Mouse (Mus musculus) heart, embryonic 10.5 days (tissue): ENCODE results near the gene Skap1. TPM values are rescaled to one million over a fixed set of nuclear protein-coding genes. Genes with fewer than 3 reads are reported as not detected.

Source experiments
- DNase-seq: peaks from one replicate; pipeline ENCODE4 v3.0.0-alpha.2; 2017; ENCODE audit warnings: low spot score
- H3K27ac ChIP-seq: fragments of 300-500 bp; sonication (generic); 2 replicates; pipeline ENCODE4 v1.5.1; 2016; ENCODE audit warnings: mild to moderate bottlenecking
- H3K27me3 ChIP-seq: fragments of 300-500 bp; sonication (generic); 2 replicates; pipeline ENCODE4 v1.6.1; 2016; ENCODE audit warnings: mild to moderate bottlenecking; ENCODE audit not compliant: poor library complexity, insufficient read depth, severe bottlenecking
- H3K36me3 ChIP-seq: fragments of 300-500 bp; sonication (generic); 2 replicates; pipeline ENCODE4 v1.6.1; 2016; ENCODE audit warnings: mild to moderate bottlenecking, moderate library complexity
- H3K4me1 ChIP-seq: fragments of 300-500 bp; sonication (generic); 2 replicates; pipeline ENCODE4 v1.6.1; 2016; ENCODE audit warnings: mild to moderate bottlenecking
- H3K4me3 ChIP-seq: fragments of 300-500 bp; sonication (generic); 2 replicates; pipeline ENCODE4 v1.5.1; 2016; ENCODE audit warnings: mild to moderate bottlenecking, moderate library complexity
- H3K9me3 ChIP-seq: fragments of 300-500 bp; sonication (generic); 2 replicates; pipeline ENCODE4 v1.6.1; 2016; ENCODE audit warnings: mild to moderate bottlenecking, moderate library complexity
- WGBS: fragments of 180-500 bp; shearing (Covaris S2); methylation state at CpG from one replicate; pipeline ENCODE4 v1.1.7; 2016; 5-methylcytosine and 5-hydroxymethylcytosine counted together
- polyA plus RNA-seq: library from polyadenylated mRNA; unstranded; fragments of >200 nt; fragmentation: Nextera tagmentation; extraction: Ambion mirVana; gene quantifications from 2 replicates; pipeline ENCODE4 v1.2.1, GENCODE M21; 2016

Gene Skap1
- polyA plus RNA-seq, 1 experiment from 2014 or later: 0.69 TPM

DNA sequence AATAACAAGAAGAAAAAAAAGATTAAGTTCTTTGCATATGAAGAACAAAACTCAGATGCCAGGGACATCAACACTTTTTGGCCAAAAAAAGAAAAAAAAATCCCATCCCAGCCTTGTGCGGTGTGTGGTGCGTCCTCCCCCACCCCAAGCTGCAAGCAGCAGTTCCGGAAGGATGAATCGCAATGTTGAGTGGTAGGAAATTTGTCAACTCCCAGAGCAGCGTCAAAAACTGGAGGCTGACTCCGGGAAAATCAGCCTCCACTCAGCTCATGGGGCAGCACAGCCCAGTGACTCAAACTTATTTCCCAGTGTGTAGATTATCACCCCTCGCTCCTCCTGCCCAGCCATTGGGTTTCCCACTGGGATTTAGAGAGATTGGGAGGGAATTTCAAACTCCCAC lies 297.6 kb downstream of the Skap1 start:
- no peaks in the 10 kb centered on the region for H3K36me3 ChIP-seq
- 59% methylated on average over 7 of the region's 7 CpGs for WGBS
- no peak overlapping the region for H3K4me3 ChIP-seq
- H3K9me3 ChIP-seq: no peaks in the 10 kb centered on the region
- peaks cover 24% of the 10 kb centered on the region for H3K4me1 ChIP-seq
- no peaks in the 10 kb centered on the region; the same call in 1 of the 2 replicates for H3K27me3 ChIP-seq
- no peak overlapping the region for H3K27ac ChIP-seq
- DNase-seq: no peak

DNA sequence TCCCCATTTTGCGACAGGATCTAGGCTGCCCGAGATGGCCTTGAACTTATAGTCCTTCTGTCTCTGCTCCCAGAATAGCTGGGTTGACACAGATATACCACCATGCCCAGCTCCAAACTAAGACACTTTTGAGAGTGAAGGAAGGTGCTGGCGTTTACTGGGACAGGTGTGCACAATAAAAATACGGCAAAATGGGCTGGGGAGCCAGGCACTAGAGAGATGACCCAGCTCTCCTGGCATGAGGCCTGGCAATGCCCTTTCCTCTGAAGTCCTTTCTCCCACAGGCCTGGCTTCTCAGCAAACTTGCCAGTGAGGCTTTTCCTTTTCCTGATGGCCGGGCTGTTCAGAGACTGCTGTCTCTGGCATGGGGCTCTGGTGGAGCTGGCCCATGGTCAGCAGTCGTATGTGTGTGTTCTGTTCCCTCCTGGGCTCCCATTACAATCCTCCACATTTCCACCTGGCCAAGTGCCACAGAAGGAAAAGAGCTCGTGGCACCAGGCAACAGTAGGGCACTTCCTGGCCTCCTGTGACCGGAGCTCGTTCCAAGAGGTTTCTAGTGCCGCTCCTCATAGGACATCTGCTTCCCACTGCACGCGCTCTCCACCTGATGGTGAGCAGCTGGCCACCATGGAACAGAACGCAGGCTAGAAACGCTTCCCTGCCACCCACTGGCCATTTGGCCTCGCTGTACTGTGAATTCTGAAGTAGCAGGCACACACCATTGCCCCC lies 298.5 kb downstream of the Skap1 start:
- H3K27me3 ChIP-seq: no peaks in the 10 kb centered on the region; the same call in 1 of the 2 replicates
- peaks cover 24% of the 10 kb centered on the region for H3K4me1 ChIP-seq
- H3K9me3 ChIP-seq: no peaks in the 10 kb centered on the region
- peaks cover 4% of the 10 kb centered on the region; the same call in 1 of the 2 replicates for H3K36me3 ChIP-seq
- 80% methylated on average over 15 of the region's 15 CpGs for WGBS
- no peak overlapping the region for H3K4me3 ChIP-seq
- DNase-seq: no peak
- no peak overlapping the region for H3K27ac ChIP-seq

DNA sequence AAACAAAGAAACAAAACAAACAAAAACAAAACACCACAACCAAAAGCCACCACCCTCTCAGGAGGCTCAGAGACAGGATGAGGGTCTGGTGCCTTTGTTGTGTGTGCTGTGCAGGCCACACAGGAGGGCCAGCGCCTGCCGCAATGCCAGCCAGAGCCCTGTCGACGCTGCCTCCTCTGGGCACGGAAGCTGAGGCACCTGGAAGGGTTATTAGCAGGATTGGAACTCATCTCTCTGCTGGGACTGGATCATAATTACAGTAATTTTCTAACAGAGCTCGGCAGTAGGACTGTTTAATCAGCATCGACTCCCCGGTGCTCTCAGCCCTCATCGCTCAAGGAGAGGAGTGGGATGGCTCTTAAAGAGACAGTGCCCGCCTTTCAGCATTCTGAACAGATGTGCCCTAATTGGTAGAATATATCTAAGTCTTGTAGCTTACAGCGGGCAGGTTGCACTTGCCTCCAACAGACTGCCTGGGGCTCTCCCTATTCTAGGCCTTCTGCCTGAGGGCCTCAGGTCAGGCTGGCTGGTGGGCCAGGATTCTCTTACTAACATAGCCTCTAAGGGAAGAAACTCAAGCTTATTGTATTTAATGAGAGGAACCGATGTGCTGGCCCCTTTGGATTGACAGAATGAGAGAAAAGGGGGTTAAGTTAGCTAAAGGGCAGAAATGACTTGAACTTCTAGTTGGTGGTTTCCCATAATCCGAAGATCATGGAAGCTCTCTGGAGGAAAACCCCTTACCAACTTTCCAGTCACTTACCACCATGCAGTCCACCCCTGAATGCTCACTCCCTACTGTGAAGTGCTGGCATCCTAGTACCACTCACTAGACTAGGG lies 300.3 kb downstream of the Skap1 start:
- DNase-seq: no peak
- no peaks in the 10 kb centered on the region for H3K27me3 ChIP-seq
- WGBS: 38% methylated on average over 13 of the region's 13 CpGs
- peaks cover 27% of the 10 kb centered on the region for H3K4me1 ChIP-seq
- H3K36me3 ChIP-seq: peaks cover 22% of the 10 kb centered on the region
- no peak overlapping the region for H3K4me3 ChIP-seq
- H3K27ac ChIP-seq: no peak overlapping the region
- no peaks in the 10 kb centered on the region for H3K9me3 ChIP-seq

DNA sequence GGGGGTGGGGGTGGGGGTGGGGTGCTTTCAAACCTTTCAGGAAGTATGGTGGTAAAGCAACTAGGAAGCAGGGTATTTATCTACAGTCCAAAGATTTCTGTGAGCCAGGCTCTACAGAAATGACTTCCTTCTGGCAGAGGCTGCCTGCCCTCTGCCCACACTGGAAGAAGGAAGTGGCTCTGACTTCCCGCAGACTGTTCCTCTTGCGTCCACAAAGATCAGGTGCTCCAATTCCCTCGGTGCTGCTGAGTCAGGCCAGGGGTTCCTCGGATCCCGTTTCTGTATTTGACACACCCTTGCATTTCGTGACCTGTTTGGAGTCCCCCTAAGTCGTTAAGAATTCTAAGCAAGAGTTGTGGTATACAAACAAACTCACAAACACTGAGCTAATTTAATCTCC lies 301.3 kb downstream of the Skap1 start:
- H3K27ac ChIP-seq: no peak overlapping the region
- DNase-seq: no peak
- H3K9me3 ChIP-seq: no peaks in the 10 kb centered on the region
- no peaks in the 10 kb centered on the region for H3K27me3 ChIP-seq
- peaks cover 31% of the 10 kb centered on the region for H3K36me3 ChIP-seq
- H3K4me3 ChIP-seq: no peak overlapping the region
- WGBS: 62% methylated on average over 7 of the region's 7 CpGs
- H3K4me1 ChIP-seq: peaks cover 27% of the 10 kb centered on the region

DNA sequence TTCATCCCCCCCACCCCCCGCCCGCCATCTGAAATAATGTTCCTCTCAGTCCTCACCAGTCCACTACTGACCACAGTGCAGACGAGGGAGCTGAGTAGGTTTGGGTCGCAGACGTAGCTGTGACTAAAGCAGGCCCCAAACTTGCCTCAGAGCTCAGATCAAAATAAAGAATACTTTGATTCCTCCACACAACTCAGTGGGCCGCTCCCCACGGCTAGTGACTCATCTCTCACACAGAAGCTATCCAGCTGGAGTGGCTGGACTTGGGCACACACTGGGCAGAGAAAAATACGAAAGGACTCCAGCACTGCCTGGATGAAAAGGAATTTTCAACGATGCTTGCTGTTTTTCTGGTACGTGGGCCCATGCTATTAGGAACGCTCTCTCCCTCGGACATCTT lies 302.2 kb downstream of the Skap1 start:
- Histone ChIP-seq H3K4me3 (no peak overlapping the region), H3K36me3 (peaks cover 40% of the 10 kb centered on the region), H3K9me3 (no peaks in the 10 kb centered on the region), H3K4me1 (peaks cover 27% of the 10 kb centered on the region), H3K27me3 (no peaks in the 10 kb centered on the region), H3K27ac (no peak overlapping the region)
- DNase-seq: no peak
- 80% methylated on average over 12 of the region's 12 CpGs for WGBS

DNA sequence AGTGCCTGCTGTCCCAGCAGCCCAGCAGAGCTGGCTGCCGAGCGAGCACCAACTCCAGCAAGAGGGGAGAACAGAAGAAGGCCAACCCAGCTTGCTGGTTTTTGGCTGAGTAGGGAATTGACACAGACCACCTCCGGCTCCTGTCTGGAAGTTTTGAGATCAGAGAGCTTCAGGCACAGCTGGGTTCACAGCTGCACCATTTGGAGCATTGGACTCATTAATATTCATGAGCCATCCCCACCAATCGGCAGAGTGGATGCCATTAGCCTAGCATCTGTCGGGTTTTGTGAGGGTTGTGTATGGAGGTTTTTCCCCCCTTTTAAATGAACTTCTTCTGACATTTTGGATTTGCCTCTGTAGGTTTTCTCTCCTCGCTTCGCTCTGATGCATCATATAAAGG lies 302.7 kb downstream of the Skap1 start:
- Histone ChIP-seq H3K4me1 (peaks cover 27% of the 10 kb centered on the region), H3K36me3 (peaks cover 46% of the 10 kb centered on the region), H3K4me3 (no peak overlapping the region), H3K27ac (no peak overlapping the region), H3K27me3 (no peaks in the 10 kb centered on the region), H3K9me3 (no peaks in the 10 kb centered on the region)
- no peak for DNase-seq
- WGBS: 50% methylated on average over 7 of the region's 7 CpGs

DNA sequence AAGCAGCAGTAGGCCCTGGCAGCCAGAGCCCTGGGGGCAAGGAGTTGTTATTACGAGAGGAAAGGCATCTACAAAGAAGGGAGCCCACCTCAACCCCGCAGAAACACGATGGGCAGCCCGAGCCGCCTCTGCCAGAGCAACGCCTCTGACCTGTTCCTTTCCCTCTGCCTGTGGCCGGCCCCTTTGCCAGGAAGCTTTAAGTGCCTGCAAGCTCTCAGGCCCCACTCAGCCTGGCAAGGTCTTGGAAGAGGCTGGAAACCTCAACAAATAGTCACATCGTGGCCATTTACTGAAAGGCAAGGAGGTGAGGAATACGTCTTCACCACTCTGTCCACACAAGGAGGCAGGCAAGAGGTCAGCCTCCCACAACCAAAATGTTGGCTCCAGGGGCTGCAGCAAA lies 303.8 kb downstream of the Skap1 start:
- Histone ChIP-seq H3K9me3 (no peaks in the 10 kb centered on the region), H3K27ac (no peak overlapping the region), H3K27me3 (no peaks in the 10 kb centered on the region), H3K36me3 (peaks cover 57% of the 10 kb centered on the region), H3K4me1 (peaks cover 24% of the 10 kb centered on the region), H3K4me3 (no peak overlapping the region)
- DNase-seq: no peak
- WGBS: 57% methylated on average over 9 of the region's 9 CpGs

DNA sequence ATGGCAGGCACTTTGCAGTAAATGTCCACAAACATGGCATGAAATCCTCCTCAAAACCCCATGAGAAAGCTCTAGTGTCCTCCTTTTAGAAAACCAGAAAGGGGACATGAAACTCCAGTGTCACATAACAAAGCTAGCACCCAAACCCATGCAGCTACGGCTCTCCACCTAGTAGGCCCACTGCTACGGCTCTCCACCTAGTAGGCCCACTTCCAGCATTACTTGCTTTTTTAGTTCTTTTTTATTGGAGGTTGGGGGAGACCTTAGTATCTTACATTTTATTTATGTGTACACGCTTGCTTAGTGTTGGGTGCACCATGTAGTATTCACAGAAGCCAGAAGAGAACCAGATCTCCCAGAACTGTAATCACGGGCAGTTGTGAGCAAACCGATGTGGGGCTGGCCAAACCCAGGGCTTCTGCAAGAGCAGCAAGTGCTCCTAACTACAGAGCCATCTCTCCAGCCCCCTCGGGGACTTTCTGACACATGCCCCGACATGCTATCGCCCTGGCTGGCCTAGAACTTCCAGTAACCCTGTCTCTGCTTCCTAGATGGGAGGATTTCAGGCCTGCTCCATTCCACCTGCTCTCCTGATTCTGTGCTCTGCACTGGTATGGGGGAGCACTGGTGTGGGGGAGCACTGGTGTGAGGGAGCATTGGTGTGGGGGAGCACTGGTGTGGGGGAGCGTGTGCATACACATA lies 307.0 kb downstream of the Skap1 start:
- no peak overlapping the region for H3K27ac ChIP-seq
- no peak for DNase-seq
- no peaks in the 10 kb centered on the region for H3K27me3 ChIP-seq
- no peaks in the 10 kb centered on the region for H3K9me3 ChIP-seq
- peaks cover 65% of the 10 kb centered on the region for H3K36me3 ChIP-seq
- H3K4me1 ChIP-seq: peaks cover 8% of the 10 kb centered on the region
- 92% methylated on average over 9 of the region's 9 CpGs for WGBS
- no peak overlapping the region for H3K4me3 ChIP-seq

DNA sequence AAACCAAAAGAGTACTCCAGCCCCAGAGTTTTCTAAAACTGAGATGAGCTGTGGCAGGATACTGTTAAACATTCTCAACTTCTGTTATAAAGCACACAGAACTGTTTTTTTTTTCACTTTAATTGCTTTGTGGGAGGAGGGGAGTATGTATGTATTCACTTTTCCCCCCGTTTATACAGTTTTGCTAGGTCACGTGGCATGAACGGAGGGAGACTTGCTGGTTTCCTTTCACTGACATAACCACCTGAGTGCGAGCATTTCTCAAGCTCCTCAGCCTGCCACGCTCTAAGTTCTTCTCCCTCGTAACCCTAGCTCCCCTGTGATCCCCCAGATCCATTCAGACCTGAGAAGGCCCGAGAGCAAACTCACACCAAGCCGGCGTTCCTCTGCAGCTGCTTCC lies 308.0 kb downstream of the Skap1 start:
- H3K9me3 ChIP-seq: no peaks in the 10 kb centered on the region
- H3K4me1 ChIP-seq: peaks cover 18% of the 10 kb centered on the region
- WGBS: 89% methylated on average over 9 of the region's 9 CpGs
- no peak for DNase-seq
- no peak overlapping the region for H3K27ac ChIP-seq
- no peak overlapping the region for H3K4me3 ChIP-seq
- H3K27me3 ChIP-seq: no peaks in the 10 kb centered on the region
- peaks cover 65% of the 10 kb centered on the region for H3K36me3 ChIP-seq

DNA sequence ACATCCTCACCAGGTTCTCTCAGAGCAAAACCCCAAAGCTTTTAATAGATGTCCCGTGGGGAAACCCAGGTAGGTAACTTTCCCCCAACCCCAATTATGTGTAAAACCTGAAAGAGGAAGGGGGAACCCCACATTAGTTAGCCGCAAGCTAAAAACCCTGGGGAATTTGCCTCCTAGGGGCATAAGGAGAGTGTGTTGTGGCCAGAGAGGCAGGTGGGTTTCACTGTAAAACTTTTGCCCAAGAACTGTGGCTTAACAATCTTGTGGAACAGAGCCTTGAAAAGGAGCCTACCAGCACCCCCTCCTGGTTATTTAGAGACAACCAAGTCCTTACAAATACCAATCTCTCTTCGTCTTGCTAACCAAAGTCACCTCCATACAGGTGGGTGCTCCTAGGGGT lies 310.1 kb downstream of the Skap1 start:
- no peak for DNase-seq
- peaks cover 45% of the 10 kb centered on the region for H3K36me3 ChIP-seq
- no peaks in the 10 kb centered on the region for H3K9me3 ChIP-seq
- no peak overlapping the region for H3K27ac ChIP-seq
- H3K27me3 ChIP-seq: no peaks in the 10 kb centered on the region
- WGBS: 85% methylated on average over 3 of the region's 3 CpGs
- peaks cover 17% of the 10 kb centered on the region for H3K4me1 ChIP-seq
- no peak overlapping the region for H3K4me3 ChIP-seq

DNA sequence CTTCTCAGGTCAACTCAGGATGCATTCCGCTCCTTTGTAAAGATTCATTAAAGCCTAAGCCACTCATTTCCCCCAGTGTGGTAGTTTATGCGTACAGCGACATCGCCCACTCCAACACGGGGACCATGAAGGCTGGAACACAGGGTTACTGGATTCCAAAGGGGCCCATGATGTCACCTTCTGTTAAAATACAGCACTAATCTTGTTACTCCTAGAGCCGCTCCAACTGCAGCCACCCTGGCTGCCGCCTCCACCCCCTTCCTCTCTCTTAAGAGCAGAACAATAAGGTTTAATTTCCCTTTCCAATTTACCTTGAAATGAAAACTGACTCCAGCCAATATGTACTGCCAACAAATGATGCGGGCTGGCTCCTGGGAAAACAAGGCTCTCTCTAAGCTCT lies 310.7 kb downstream of the Skap1 start:
- Histone ChIP-seq H3K4me1 (peaks cover 17% of the 10 kb centered on the region), H3K27ac (no peak overlapping the region), H3K27me3 (no peaks in the 10 kb centered on the region), H3K4me3 (no peak overlapping the region), H3K36me3 (peaks cover 40% of the 10 kb centered on the region), H3K9me3 (no peaks in the 10 kb centered on the region)
- 84% methylated on average over 8 of the region's 8 CpGs for WGBS
- no peak for DNase-seq

DNA sequence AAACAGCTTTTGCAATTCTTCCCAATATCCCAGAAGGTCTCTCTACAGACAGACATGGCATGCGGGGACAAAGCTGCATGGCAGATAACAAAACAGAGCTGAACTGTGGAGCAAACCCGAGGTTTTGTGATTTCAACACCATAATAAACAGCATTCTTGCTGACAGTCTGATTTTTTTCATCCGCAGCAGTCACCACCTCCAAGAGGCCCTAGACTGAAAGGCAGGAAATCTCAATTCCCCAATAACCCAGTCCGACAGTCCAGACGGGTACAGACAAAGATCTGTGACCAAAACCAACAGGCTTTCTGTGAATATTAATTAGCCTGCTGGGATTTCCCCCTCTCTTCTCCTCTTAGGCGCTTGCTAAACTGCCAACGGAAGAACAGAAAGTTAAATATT lies 311.3 kb downstream of the Skap1 start:
- Histone ChIP-seq H3K9me3 (no peaks in the 10 kb centered on the region), H3K36me3 (peaks cover 34% of the 10 kb centered on the region), H3K27me3 (no peaks in the 10 kb centered on the region), H3K4me1 (peaks cover 17% of the 10 kb centered on the region), H3K4me3 (no peak overlapping the region), H3K27ac (no peak overlapping the region)
- DNase-seq: no peak
- 79% methylated on average over 7 of the region's 7 CpGs for WGBS

DNA sequence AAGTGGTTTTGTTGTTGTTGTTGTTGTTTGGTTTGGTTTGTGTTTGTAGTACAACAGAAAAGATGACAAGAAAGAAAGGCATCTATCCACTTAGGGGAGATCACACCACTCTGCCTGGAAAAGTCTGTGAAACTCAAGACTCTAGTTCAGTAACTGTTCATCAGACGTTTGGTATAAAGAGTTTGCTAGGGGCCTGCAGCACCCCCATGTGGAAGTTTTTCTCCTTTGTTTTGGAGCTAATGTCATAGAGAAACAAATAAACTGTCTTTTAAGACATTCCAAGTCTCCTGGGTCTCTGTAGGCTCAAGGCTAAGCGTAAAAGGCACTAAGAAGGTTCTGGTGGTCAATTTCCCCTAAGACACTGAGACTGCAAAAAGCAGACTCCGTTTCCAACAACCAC lies 311.7 kb downstream of the Skap1 start:
- WGBS: 50% methylated on average over 3 of the region's 3 CpGs
- peaks cover 30% of the 10 kb centered on the region for H3K36me3 ChIP-seq
- H3K27ac ChIP-seq: no peak overlapping the region
- no peak for DNase-seq
- H3K9me3 ChIP-seq: no peaks in the 10 kb centered on the region
- peaks cover 17% of the 10 kb centered on the region for H3K4me1 ChIP-seq
- no peak overlapping the region for H3K4me3 ChIP-seq
- no peaks in the 10 kb centered on the region for H3K27me3 ChIP-seq
